Mouse (Mus musculus): ENCODE measurements at regions not wholly inside any gene's neighbourhood (a gene's known extent, or its start where the extent isn't known, plus 50 kb on each side); places are given as distances from the start of the nearest gene placed in this dataset.

DNA sequence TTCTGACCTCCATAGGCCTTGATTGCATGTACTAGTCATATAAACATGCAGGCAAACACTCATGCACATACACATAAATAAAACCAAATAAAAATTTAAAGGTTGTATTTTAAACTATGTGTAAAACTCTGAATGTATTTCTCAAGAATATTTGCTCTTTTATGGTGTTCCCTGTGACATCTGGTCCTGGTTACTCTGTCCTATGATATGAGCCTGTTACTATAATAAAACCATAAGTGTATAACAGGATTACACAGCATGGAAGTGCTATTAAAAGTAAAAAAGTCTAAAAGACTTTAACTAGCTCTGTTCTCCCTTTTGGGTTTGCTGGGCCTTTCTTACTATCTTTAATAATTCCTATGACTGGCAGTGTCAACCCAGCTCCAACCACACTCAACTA is 103.0 kb upstream of the Zpld1 start:
- Histone ChIP-seq H3K9ac (replicated peaks; ENCODE audit: low read depth) (no peak overlapping the region), H3K27me3 (replicated peaks; ENCODE audit: insufficient read depth, low read length) (no peaks in the 10 kb centered on the region), H3K36me3 (ENCODE audit: insufficient read depth, low read length) (no peaks in the 10 kb centered on the region), H3K4me1 (ENCODE audit: insufficient read depth, low read depth, low read length) (no peaks in the 10 kb centered on the region), H3K9me3 (ENCODE audit: low read length) (no peaks in the 10 kb centered on the region), H3K4me2 (replicated peaks; ENCODE audit: low read depth, low read length) (no peak overlapping the region), H3K27ac (ENCODE audit: low read length) (no peak overlapping the region), H3K4me3 (ENCODE audit: low read depth, low read length) (no peak overlapping the region)
- ATAC-seq = no peak
- TF ChIP-seq EP300 (IDR thresholded peaks at IDR 0.05) (no peak), CTCF (IDR thresholded peaks at IDR 0.05) (no peak)
- DNase-seq (ENCODE audit: low spot score) = no peak

DNA sequence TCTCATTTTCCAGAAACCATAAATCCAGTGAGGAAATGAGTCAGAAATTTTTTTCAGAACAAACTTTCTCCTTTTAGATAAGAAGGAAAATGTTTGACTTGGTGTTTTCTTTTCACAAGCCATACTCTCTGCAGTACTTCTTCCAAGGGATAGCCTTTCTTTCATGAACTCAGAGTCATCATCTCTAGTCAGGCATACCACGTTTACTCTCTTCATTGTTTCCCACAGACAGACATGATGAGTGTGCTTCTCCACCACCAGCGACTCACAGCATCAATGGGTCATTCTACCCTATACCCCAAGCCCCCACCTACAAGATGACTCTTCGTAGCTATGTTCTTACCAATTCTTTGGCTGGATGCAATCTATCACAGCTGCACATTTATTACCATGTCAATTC is 97.1 kb upstream of the Zpld1 start:
- Histone ChIP-seq H3K4me2 (replicated peaks; ENCODE audit: low read depth, low read length) (no peak overlapping the region), H3K9ac (replicated peaks; ENCODE audit: low read depth) (no peak overlapping the region), H3K9me3 (ENCODE audit: low read length) (no peaks in the 10 kb centered on the region), H3K27me3 (replicated peaks; ENCODE audit: insufficient read depth, low read length) (no peaks in the 10 kb centered on the region), H3K4me3 (ENCODE audit: low read depth, low read length) (no peak overlapping the region), H3K36me3 (ENCODE audit: insufficient read depth, low read length) (no peaks in the 10 kb centered on the region), H3K4me1 (ENCODE audit: insufficient read depth, low read depth, low read length) (no peaks in the 10 kb centered on the region), H3K27ac (ENCODE audit: low read length) (no peak overlapping the region)
- peak; percentile 12 for DNase-seq (ENCODE audit: low spot score)
- WGBS = 64% methylated on average over 3 of the region's 3 CpGs
- no peak for TF ChIP-seq EP300 (IDR thresholded peaks at IDR 0.05)
- TF ChIP-seq CTCF (IDR thresholded peaks at IDR 0.05) = no peak
- no peak for ATAC-seq

DNA sequence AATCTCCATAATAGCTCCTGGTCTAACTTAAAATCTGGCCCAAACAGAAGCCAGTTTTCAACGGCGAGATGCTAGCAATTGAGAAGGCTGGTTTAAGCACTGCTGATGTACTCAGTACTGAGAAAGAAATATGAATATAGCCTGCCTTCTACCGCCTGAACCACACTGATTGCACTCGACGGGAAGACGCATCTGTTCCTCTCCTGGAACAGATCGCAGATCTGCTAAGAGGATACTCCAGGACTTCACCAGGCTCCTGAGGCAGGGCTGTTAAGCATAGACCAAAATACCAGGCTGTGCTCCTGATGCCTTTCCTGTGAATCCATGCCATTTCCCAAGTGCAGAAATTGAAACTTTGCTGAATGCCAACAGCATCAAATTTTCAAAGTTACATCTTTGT is 92.6 kb upstream of the Zpld1 start:
- ATAC-seq (no peak), DNase-seq (ENCODE audit: low spot score) (no peak)
- 67% methylated on average over 7 of the region's 7 CpGs for WGBS
- H3K27ac ChIP-seq (ENCODE audit: low read length) = no peak overlapping the region
- no peaks in the 10 kb centered on the region for H3K9me3 ChIP-seq (ENCODE audit: low read length)
- H3K4me1 ChIP-seq (ENCODE audit: insufficient read depth, low read depth, low read length) = no peaks in the 10 kb centered on the region
- no peak overlapping the region for H3K9ac ChIP-seq (replicated peaks; ENCODE audit: low read depth)
- no peak overlapping the region for H3K4me3 ChIP-seq (ENCODE audit: low read depth, low read length)
- H3K27me3 ChIP-seq (replicated peaks; ENCODE audit: insufficient read depth, low read length) = no peaks in the 10 kb centered on the region
- H3K36me3 ChIP-seq (ENCODE audit: insufficient read depth, low read length) = no peaks in the 10 kb centered on the region
- TF ChIP-seq EP300 (IDR thresholded peaks at IDR 0.05) = no peak
- no peak for TF ChIP-seq CTCF (IDR thresholded peaks at IDR 0.05)
- H3K4me2 ChIP-seq (replicated peaks; ENCODE audit: low read depth, low read length) = no peak overlapping the region

DNA sequence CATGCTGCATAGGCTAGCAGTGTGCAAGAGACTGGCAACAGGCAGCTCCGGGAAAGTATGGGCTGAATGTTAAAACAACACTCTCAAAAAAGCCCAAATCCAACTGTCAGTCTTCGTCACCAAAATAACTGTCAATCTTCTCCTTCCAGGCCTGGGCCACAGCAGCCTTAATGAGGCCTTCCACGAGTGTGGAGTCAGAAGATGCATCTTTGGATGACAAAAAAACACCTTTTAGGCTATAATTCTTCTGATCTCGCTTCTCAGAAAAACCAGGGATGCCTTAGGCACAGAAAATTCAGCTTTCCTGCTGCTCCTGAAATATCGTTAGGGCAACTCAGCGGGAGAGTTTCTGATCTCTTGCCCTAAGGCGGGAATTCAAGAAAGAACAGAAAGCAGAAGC is 82.2 kb upstream of the Zpld1 start:
- 89% methylated on average over 7 of the region's 7 CpGs for WGBS
- no peak for TF ChIP-seq CTCF (IDR thresholded peaks at IDR 0.05)
- TF ChIP-seq EP300 (IDR thresholded peaks at IDR 0.05) = no peak

DNA sequence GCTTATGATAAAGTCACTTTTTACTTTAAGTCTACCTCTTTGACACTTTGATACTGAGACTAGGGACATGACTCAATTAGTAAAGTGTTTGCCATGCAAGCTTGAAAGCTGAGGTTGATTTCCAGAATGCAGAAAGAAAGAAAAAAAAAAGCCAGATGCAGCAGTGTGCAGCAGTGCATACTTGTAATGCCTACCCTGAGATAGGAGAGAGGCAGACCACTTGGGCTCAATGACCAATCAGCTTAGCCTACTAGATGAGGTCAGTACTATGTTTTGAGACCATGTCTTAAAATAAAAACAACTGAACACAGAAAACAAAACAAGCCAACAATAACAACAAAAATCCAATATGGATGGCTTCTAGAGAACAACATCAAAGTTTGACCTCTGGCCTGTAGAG is 81.4 kb upstream of the Zpld1 start:
- Histone ChIP-seq H3K4me3 (ENCODE audit: low read depth, low read length) (no peak overlapping the region), H3K27me3 (replicated peaks; ENCODE audit: insufficient read depth, low read length) (no peaks in the 10 kb centered on the region), H3K27ac (ENCODE audit: low read length) (no peak overlapping the region), H3K9me3 (ENCODE audit: low read length) (no peaks in the 10 kb centered on the region), H3K4me2 (replicated peaks; ENCODE audit: low read depth, low read length) (no peak overlapping the region), H3K4me1 (ENCODE audit: insufficient read depth, low read depth, low read length) (no peaks in the 10 kb centered on the region), H3K9ac (replicated peaks; ENCODE audit: low read depth) (no peak overlapping the region), H3K36me3 (ENCODE audit: insufficient read depth, low read length) (no peaks in the 10 kb centered on the region)
- DNase-seq (ENCODE audit: low spot score) = peak; percentile 13
- peak; percentile 83 for ATAC-seq
- TF ChIP-seq EP300 (IDR thresholded peaks at IDR 0.05) = no peak
- TF ChIP-seq CTCF (IDR thresholded peaks at IDR 0.05) = no peak

More for the DNA sequence above, 82.2 kb upstream of the Zpld1 start:
- H3K27me3 ChIP-seq (replicated peaks; ENCODE audit: insufficient read depth, low read length) = no peaks in the 10 kb centered on the region
- H3K9ac ChIP-seq (replicated peaks; ENCODE audit: low read depth) = no peak overlapping the region
- ATAC-seq (no peak), DNase-seq (ENCODE audit: low spot score) (no peak)
- H3K4me2 ChIP-seq (replicated peaks; ENCODE audit: low read depth, low read length) = no peak overlapping the region
- no peaks in the 10 kb centered on the region for H3K4me1 ChIP-seq (ENCODE audit: insufficient read depth, low read depth, low read length)
- H3K4me3 ChIP-seq (ENCODE audit: low read depth, low read length) = no peak overlapping the region
- H3K9me3 ChIP-seq (ENCODE audit: low read length) = no peaks in the 10 kb centered on the region
- no peaks in the 10 kb centered on the region for H3K36me3 ChIP-seq (ENCODE audit: insufficient read depth, low read length)
- no peak overlapping the region for H3K27ac ChIP-seq (ENCODE audit: low read length)

DNA sequence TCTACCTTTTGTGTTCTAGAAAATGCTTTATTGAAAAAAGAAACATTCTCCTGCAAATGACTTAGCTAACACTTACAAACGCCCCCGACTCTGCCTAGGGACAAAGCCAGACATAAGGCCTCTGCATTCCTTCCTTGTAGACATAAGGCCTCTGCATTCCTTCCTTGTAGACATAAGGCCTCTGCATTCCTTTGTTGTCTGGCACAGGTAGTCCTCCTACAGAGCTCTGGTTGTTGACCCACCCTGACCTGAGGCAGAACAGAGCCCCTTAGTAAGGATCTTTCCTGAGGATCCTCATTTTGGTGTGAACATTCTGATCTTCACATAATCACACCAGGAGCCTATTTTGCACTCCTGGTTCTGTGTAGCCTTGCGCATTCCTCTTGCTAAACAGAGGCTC is 80.9 kb upstream of the Zpld1 start:
- 65% methylated on average over 3 of the region's 3 CpGs for WGBS
- no peak overlapping the region for H3K27ac ChIP-seq (ENCODE audit: low read length)
- peak; percentile 95 for ATAC-seq

DNA sequence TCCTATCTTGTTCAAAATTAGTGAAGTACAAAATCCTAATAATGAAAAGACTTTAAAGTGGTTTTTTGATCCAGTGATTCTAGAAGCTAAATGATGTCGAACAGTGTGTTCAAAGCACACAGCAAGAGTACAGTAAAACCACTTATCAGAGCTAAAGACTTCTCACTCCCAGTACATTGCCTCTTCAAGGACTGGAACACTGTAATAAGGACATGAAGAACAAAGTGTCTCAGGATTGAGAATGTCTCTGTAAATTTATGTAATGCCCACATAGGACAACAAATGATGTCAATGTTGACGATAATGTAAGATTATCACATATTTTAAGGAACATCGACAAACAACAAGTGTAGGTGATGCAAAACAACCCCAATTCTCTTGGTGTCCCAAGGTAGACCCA is 78.1 kb upstream of the Zpld1 start:
- WGBS = 74% methylated on average over 3 of the region's 3 CpGs
- Histone ChIP-seq H3K4me1 (ENCODE audit: insufficient read depth, low read depth, low read length) (no peaks in the 10 kb centered on the region), H3K4me2 (replicated peaks; ENCODE audit: low read depth, low read length) (no peak overlapping the region), H3K36me3 (ENCODE audit: insufficient read depth, low read length) (no peaks in the 10 kb centered on the region), H3K9me3 (ENCODE audit: low read length) (no peaks in the 10 kb centered on the region), H3K27me3 (replicated peaks; ENCODE audit: insufficient read depth, low read length) (no peaks in the 10 kb centered on the region), H3K4me3 (ENCODE audit: low read depth, low read length) (no peak overlapping the region), H3K27ac (ENCODE audit: low read length) (no peak overlapping the region), H3K9ac (replicated peaks; ENCODE audit: low read depth) (no peak overlapping the region)
- TF ChIP-seq CTCF (IDR thresholded peaks at IDR 0.05) (no peak), EP300 (IDR thresholded peaks at IDR 0.05) (peak; percentile 95)
- DNase-seq (ENCODE audit: low spot score) (no peak), ATAC-seq (no peak; the same call in 1 of the 2 replicates)

More for the DNA sequence above, 80.9 kb upstream of the Zpld1 start:
- peak; percentile 55 for DNase-seq (ENCODE audit: low spot score)
- no peak overlapping the region for H3K4me3 ChIP-seq (ENCODE audit: low read depth, low read length)
- no peak overlapping the region for H3K4me2 ChIP-seq (replicated peaks; ENCODE audit: low read depth, low read length)
- no peaks in the 10 kb centered on the region for H3K4me1 ChIP-seq (ENCODE audit: insufficient read depth, low read depth, low read length)
- H3K36me3 ChIP-seq (ENCODE audit: insufficient read depth, low read length) = no peaks in the 10 kb centered on the region
- H3K9ac ChIP-seq (replicated peaks; ENCODE audit: low read depth) = no peak overlapping the region
- no peaks in the 10 kb centered on the region for H3K27me3 ChIP-seq (replicated peaks; ENCODE audit: insufficient read depth, low read length)
- TF ChIP-seq CTCF (IDR thresholded peaks at IDR 0.05) = no peak
- TF ChIP-seq EP300 (IDR thresholded peaks at IDR 0.05) = peak; percentile 97
- no peaks in the 10 kb centered on the region for H3K9me3 ChIP-seq (ENCODE audit: low read length)
